Mouse (Mus musculus) forelimb bud, embryonic 11.5 days (tissue): Measurements from ENCODE around the gene Nol4l.
"Not testable (repeated sequence)": the region's sequence is repeated elsewhere in the genome, so short reads cannot be mapped to it uniquely, and the experiment has no call there.

Experiments
- DNase-seq: peaks from one replicate; pipeline ENCODE4 v3.0.0-alpha.2; 2012; ENCODE audit warnings: low read depth, low spot score

The Nol4l gene

GRCm38 (mm10) chr2:153417841-153418240 is 111.9 kb downstream of the Nol4l start:
- DNase-seq: no peak

DNA sequence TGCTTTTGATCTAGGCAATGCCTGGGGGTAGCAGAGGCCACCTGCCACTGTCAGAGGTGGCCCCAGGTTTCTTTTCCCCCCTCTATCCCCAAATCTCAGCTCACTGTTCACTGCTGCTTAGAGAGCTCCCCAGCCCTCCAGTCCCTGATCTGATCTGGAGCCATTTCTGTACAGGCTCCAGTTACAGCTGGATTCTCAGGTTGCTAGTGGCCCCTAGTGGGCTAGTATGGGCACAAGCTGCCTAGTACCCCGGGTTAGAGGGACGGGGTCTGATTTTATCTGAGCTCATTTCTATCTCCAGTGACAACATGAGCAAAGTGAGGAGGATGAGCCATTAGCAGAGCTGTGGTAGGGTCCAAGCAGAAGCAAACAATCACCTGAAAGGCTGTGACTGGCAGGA is 115.2 kb downstream of the Nol4l start:
- no peak for DNase-seq

GRCm38 (mm10) chr2:153412563-153412962 is 117.2 kb downstream of the Nol4l start:
- no peak for DNase-seq

DNA sequence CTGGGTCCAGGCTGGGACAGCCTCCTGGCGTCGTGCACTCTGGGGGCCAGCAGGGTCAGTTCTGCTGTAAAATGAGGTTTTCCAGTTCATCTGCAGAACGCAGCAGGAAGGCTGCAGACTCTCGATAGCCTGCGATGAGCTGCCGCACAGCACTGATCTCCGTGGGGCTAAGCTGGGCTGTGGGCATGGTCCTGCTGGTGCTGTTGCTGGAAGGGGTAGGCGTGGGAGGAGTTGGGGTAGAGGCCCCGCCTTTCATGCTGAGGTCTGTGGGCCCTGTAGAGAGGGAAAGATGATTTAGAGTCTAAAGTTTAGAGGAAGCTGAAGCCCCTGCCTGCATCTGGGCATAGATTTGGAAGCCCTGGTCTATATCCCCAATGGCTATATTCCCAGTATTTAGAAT is 118.2 kb downstream of the Nol4l start:
- no peak for DNase-seq

DNA sequence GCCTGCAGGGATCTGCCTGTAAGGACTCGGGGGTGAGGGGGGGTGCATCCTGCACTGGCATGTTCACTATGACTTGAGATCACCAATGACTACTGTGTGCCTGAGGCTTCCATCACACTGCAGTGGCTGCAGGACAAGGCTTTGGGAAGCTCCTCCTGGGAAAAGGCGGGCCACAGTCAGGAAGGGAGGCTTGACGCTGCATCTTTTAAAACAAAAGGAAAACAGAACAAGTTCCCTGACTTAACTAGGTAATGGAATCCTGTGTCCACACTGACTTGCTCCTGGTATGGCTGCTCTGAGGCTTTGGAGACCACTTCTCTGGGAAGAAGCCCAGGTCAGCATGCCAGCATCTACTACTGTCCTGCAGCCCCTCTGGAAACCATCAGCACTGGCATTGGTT is 120.8 kb downstream of the Nol4l start:
- DNase-seq: no peak

DNA sequence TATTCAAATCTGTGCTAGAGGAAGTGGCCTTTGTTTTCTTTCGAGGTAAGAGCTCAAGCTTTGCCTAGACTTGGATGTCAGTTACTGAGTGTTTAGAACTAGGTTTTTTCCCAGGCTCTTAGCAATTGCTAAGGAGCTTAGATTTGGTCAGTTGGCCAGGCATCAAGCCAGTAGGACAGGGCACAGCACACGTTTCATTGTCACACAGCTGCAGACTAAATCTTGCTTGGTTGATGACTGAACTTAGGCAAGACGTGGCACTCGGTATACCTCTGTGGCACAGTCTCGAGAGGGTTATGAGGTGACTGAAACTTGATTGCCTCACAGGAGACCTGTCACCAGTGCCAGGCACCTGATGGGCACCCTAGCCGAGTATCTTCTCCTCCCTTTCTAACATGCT is 122.9 kb downstream of the Nol4l start:
- DNase-seq: no peak

DNA sequence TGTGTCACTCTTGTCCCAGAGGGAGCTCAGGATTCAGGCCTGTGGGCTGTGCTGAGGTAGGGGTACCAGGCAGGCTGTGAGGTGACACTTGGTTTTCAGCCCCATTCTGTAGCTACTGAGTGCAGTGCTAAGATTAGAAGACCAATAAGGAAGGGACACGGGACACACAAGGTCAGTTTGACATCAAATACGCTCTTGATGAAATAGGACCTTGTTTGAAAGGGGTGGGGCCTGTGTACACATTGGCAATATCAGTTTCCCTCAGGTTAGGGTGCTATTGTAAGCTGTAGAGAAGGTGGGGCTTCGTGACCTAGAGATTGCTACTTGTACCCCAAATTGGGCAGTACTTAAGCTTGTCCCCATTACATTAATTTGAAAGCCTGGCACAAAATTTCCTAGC is 124.9 kb downstream of the Nol4l start:
- no peak for DNase-seq

GRCm38 (mm10) chr2:153404062-153404461 is 125.7 kb downstream of the Nol4l start:
- DNase-seq: no peak

DNA sequence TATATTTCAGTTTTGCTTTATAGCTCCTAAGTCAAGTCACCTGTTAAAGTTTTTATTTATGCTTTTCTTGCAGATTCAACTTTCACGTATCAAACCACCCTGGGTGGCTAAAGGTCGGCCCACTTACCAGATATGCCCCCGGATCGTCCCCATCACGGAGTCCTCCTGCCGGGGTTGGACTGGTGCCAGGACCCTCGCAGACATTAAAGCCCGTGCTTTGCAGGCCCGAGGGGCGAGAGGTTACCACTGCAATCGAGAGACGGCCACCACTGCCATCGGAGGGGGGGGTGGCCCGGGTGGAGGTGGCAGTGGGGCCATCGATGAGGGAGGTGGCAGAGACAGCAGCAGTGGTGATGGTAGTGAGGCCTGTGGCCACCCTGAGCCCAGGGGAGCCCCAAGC is 130.6 kb downstream of the Nol4l start:
- DNase-seq: no peak

DNA sequence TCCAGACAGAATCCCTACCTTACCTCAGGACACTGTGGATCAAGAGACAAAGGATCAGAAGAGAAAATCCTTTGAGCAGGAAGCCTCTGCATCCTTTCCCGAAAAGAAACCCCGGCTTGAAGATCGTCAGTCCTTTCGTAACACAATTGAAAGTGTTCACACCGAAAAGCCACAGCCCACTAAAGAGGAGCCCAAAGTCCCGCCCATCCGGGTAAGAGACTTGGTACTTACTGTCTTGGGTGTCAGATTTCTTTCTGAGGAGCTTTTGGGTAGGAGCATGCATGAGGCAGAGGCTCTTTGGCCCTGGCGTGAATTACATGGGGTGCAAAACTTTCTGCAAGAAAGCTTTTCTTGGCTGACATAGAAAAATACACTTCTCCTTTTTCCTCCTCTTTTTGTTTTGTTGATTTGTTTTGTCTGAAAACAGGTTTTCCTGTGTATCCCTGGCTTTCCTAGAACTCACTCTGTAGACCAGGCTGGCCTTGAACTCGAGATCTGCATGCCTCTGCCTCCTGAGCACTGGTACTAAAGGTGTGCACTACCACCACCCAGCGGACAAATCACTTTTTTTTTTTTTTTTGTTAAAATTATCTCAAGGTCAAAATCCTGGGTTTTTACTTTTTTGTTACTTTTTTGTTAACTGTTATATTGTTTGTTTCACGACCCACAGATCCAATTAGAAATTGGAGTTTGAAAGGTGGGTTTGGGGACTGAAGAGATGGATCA is 131.8 kb downstream of the Nol4l start:
- DNase-seq: no peak

GRCm38 (mm10) chr2:153393045-153393444 is 136.7 kb downstream of the Nol4l start:
- DNase-seq: no peak

- no peak for DNase-seq
These were observed 139.9 kb downstream of the Nol4l start for GRCm38 (mm10) chr2:153389831-153390230.

DNA sequence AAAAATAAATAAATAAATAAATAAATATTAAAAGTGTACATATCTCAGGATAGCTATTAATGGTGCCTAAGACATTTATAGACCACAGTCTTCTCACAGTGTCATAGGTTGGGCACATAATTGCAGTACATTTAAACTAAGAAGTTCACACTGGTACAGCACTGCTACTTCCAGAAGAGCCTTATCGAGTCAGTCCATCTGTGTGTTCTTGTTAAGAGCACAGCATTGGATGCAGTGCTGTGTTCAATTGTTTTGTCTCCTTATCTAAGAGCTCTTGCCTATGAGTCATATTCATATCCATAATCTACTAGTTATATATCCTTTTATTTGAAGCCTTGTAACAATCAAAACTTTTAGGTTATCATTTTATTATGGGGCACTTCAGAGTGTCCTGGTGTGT is 149.3 kb downstream of the Nol4l start:
- no peak for DNase-seq

DNA sequence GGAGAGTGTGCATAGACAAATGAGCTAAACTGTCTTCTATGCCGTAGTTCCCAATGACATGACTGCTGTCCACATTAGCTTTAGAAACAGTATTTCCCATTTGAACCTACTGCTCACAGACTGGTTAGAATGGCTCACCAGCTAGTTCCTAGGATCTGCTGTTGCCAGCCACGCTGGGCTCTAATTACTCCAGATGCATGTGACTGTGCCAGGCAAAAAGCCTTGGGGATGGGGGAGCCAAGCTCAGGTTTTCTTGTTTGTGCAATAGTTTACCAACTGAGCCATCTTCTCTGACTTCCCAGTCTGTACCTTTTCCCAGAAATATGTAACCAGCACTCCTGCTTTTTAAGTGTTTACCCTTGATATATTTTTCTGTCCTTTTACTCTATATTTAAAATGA is 154.4 kb downstream of the Nol4l start:
- DNase-seq: no peak

- DNase-seq: no peak
These were observed 158.9 kb downstream of the Nol4l start for GRCm38 (mm10) chr2:153370871-153371270.

DNA sequence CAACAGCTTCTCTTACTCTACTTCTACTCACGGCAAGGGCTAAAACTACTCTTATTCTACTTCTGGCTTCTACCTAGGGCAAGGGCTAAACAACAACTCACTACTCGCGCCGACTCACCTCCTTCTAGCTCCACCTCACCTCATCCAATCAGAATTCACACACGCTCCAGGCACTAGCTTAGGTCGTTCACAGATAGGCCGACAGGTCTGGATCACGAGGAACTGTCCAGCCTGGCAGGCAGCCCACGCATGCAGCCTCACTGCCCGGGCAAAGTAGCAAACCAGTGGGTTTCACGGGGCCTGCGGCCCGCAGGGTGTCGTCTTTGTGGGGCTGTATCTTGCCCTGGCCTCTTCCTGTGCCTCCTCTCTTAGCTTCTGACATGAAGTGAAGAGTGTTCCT is 165.2 kb downstream of the Nol4l start:
- DNase-seq: not testable (repeated sequence)

DNA sequence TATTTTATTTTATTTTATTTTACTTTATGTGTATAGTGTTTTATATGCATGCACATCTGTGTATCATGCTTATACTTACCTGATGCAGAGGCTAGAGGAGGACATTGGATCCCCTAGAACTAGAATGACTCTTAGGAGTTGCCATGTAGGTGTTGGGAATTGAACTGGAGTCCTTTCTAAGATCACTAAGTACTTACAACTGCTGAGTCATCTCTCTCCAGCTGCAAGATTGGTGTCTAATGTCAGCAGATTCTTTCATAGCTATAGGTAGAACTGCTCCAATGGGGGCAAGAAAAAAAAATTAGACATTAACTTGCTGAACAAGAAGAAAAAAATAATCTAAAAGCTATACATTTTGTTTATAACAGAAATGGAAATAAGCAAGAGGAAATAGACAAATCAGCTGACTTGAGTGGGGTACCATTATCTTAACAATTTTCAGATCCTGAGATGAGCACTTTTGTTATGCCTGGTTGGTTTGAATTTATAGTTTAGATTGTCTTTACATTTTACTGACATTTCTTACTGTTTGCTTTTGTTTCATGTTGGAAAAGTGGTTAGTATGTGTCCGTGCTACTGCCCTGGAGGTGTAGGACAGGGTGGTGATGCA is 168.6 kb downstream of the Nol4l start:
- DNase-seq: no peak
